Mouse (Mus musculus) MEL (cell line): ENCODE results near the gene Cep112. TPM values are rescaled to one million over a fixed set of nuclear protein-coding genes. Genes with fewer than 3 reads are reported as not detected.

Experiments
- DNase-seq: peaks from one replicate; pipeline ENCODE4 v3.0.0; 2011; ENCODE audit warnings: low read depth, low spot score
- H3K27ac ChIP-seq: 2 replicates; pipeline ENCODE4 v1.5.1; 2012; ENCODE audit warnings: low read depth, mild to moderate bottlenecking, control low read depth, low read length, moderate library complexity; ENCODE audit not compliant: control insufficient read depth
- H3K27me3 ChIP-seq, 2 experiments: fragments of 150-350 bp in 1 of 2; sonication (generic) in 1 of 2; 2 replicates each; pipeline ENCODE4 v1.6.1; 2012; ENCODE audit warnings: low read length in 2 of 2, mild to moderate bottlenecking in 2 of 2, improper control_type of control experiment in 1 of 2, moderate library complexity in 1 of 2; ENCODE audit not compliant: insufficient read depth in 2 of 2, control insufficient read depth in 1 of 2
- H3K36me3 ChIP-seq, 2 experiments: 2 replicates each; pipeline ENCODE4 v1.6.1; 2012 to 2014; ENCODE audit warnings: low read length in 2 of 2, improper control_type of control experiment in 1 of 2, inconsistent platforms in 1 of 2, mild to moderate bottlenecking in 1 of 2; ENCODE audit not compliant: insufficient read depth in 2 of 2, control insufficient read depth in 1 of 2
- H3K4me1 ChIP-seq, 2 experiments: fragments of 150-350 bp in 1 of 2; sonication (generic) in 1 of 2; 2 replicates each; pipeline ENCODE4 v1.6.1; 2012; ENCODE audit warnings: low read length in 2 of 2, improper control_type of control experiment in 1 of 2, mild to moderate bottlenecking in 1 of 2; ENCODE audit not compliant: insufficient read depth in 2 of 2, control insufficient read depth in 1 of 2
- H3K4me3 ChIP-seq, 2 experiments: fragments of 150-350 bp in 1 of 2; sonication (generic) in 1 of 2; 2 replicates each; pipeline ENCODE4 v1.5.1; 2012; ENCODE audit warnings: low read depth in 2 of 2, low read length in 2 of 2, mild to moderate bottlenecking in 2 of 2, moderate library complexity in 2 of 2, control low read depth in 1 of 2, improper control_type of control experiment in 1 of 2; ENCODE audit not compliant: control insufficient read depth in 1 of 2, insufficient read depth in 1 of 2
- H3K79me2 ChIP-seq: 2 replicates; pipeline ENCODE4 v1.6.1; 2012; ENCODE audit warnings: mild to moderate bottlenecking, low read length, moderate library complexity; ENCODE audit not compliant: control insufficient read depth, poor library complexity, insufficient read depth
- H3K9ac ChIP-seq: 2 replicates; pipeline ENCODE4 v1.6.1; 2012; ENCODE audit warnings: low read depth, mild to moderate bottlenecking, control low read depth, low read length, moderate library complexity; ENCODE audit not compliant: control insufficient read depth, poor library complexity, severe bottlenecking
- H3K9me3 ChIP-seq: fragments of 150-350 bp; sonication (generic); replicated peaks from 2 replicates; pipeline ENCODE4 v1.6.1; 2012; ENCODE audit warnings: mild to moderate bottlenecking, low read length, improper control_type of control experiment, moderate library complexity; ENCODE audit not compliant: insufficient read depth
- CHD2 ChIP-seq: IDR thresholded peaks from 2 replicates; pipeline ENCODE4 v1.6.1; 2011; ENCODE audit warnings: low read length, improper control_type of control experiment
- CTCF ChIP-seq, 3 experiments: IDR thresholded peaks in 2 of 3; conservative IDR thresholded peaks in 1 of 3; 2 replicates each; pipeline ENCODE4 v1.5.1; 2011 to 2012; ENCODE audit warnings: low read length in 3 of 3, low read depth in 2 of 3, mild to moderate bottlenecking in 2 of 3, improper control_type of control experiment in 1 of 3, inconsistent platforms in 1 of 3, mixed read lengths in 1 of 3, moderate library complexity in 1 of 3; ENCODE audit not compliant: control insufficient read depth in 1 of 3, insufficient read depth in 1 of 3, poor library complexity in 1 of 3, severe bottlenecking in 1 of 3
- ELF1 ChIP-seq: IDR thresholded peaks from 2 replicates; pipeline ENCODE4 v1.6.1; 2014; ENCODE audit warnings: low read depth, mild to moderate bottlenecking, inconsistent platforms, low read length, improper control_type of control experiment, moderate library complexity
- EP300 ChIP-seq, 2 experiments: IDR thresholded peaks; 2 replicates each; pipeline ENCODE4 v1.6.1; 2011; ENCODE audit warnings: improper control_type of control experiment in 2 of 2, low read length in 2 of 2, low read depth in 1 of 2, mild to moderate bottlenecking in 1 of 2
- ETS1 ChIP-seq: IDR thresholded peaks from 2 replicates; pipeline ENCODE4 v1.6.1; 2012; ENCODE audit warnings: low read depth, mild to moderate bottlenecking, inconsistent platforms, low read length, improper control_type of control experiment, moderate library complexity
- JUND ChIP-seq: IDR thresholded peaks from 2 replicates; pipeline ENCODE4 v1.6.1; 2011; ENCODE audit warnings: low read depth, mild to moderate bottlenecking, improper control_type of control experiment, low read length
- MAX ChIP-seq: IDR thresholded peaks from 2 replicates; pipeline ENCODE4 v1.6.1; 2011; ENCODE audit warnings: low read length, improper control_type of control experiment
- MAZ ChIP-seq: IDR thresholded peaks from 2 replicates; pipeline ENCODE4 v1.6.1; 2012; ENCODE audit warnings: low read depth, mild to moderate bottlenecking, inconsistent platforms, low read length, improper control_type of control experiment
- MEF2A ChIP-seq: IDR thresholded peaks from 2 replicates; pipeline ENCODE4 v1.6.1; 2014; ENCODE audit warnings: low read depth, mild to moderate bottlenecking, inconsistent platforms, low read length, improper control_type of control experiment; ENCODE audit not compliant: poor library complexity, insufficient replicate concordance, severe bottlenecking; ENCODE audit errors: extremely low read depth
- MXI1 ChIP-seq: IDR thresholded peaks from 2 replicates; pipeline ENCODE4 v1.6.1; 2011; ENCODE audit warnings: mild to moderate bottlenecking, low read depth, low read length, improper control_type of control experiment
- NELFE ChIP-seq: IDR thresholded peaks from 2 replicates; pipeline ENCODE4 v1.6.1; 2011; ENCODE audit warnings: low read depth, low read length, improper control_type of control experiment
- POLR2A ChIP-seq, 2 experiments: IDR thresholded peaks; 2 replicates each; pipeline ENCODE4 v1.6.1; 2011 to 2012; ENCODE audit warnings: low read length in 2 of 2, mild to moderate bottlenecking in 2 of 2, control low read depth in 1 of 2, improper control_type of control experiment in 1 of 2, low read depth in 1 of 2, moderate library complexity in 1 of 2; ENCODE audit not compliant: control insufficient read depth in 1 of 2, insufficient read depth in 1 of 2, poor library complexity in 1 of 2
- RAD21 ChIP-seq: IDR thresholded peaks from 2 replicates; pipeline ENCODE4 v1.6.1; 2011; ENCODE audit warnings: mild to moderate bottlenecking, low read depth, low read length, improper control_type of control experiment
- SMC3 ChIP-seq: IDR thresholded peaks from 2 replicates; pipeline ENCODE4 v1.6.1; 2011; ENCODE audit warnings: low read depth, low read length, improper control_type of control experiment
- TAL1 ChIP-seq: IDR thresholded peaks from 2 replicates; pipeline ENCODE4 v1.6.1; 2012; ENCODE audit warnings: mild to moderate bottlenecking, inconsistent platforms, low read length, moderate library complexity, mixed read lengths
- ZC3H11A ChIP-seq: IDR thresholded peaks from 2 replicates; pipeline ENCODE4 v1.6.1; 2012; ENCODE audit warnings: low read depth, mild to moderate bottlenecking, inconsistent platforms, low read length, improper control_type of control experiment
- ZKSCAN1 ChIP-seq: IDR thresholded peaks from 2 replicates; pipeline ENCODE4 v1.6.1; 2012; ENCODE audit warnings: low read depth, mild to moderate bottlenecking, inconsistent platforms, low read length, improper control_type of control experiment, moderate library complexity
- polyA plus RNA-seq, 2 experiments: library from polyadenylated mRNA; stranded (reverse) in 1 of 2; unstranded in 1 of 2; fragments of >175 nt in 1 of 2; fragments of >200 nt in 1 of 2; gene quantifications; 2 replicates each; pipeline versions ENCODE4 v1.2.1 to v1.2.4; 2012; ENCODE audit warnings: low replicate concordance in 2 of 2, low read depth in 1 of 2; ENCODE audit not compliant: insufficient read length in 2 of 2, insufficient read depth in 1 of 2, missing spikeins in 1 of 2
- total RNA-seq: library from RNA; depleted of rRNA; stranded (reverse); fragments of 300-350 nt; gene quantifications from 2 replicates; pipeline ENCODE4 v1.2.3, GENCODE M21; 2012

Gene Cep112
- total and polyA plus RNA-seq, 3 experiments = 1.3 TPM; not detected in 2

GRCm38 (mm10) chr11:108443893-108444563 lies 19.0 kb downstream of the Cep112 start:
- Histone ChIP-seq H3K27ac (no peak overlapping the region), H3K9me3 (no peaks in the 10 kb centered on the region), H3K4me1 (no peaks in the 10 kb centered on the region), H3K9ac (no peak overlapping the region), H3K4me3 (no peak overlapping the region), H3K27me3 (no peaks in the 10 kb centered on the region), H3K36me3 (no peaks in the 10 kb centered on the region), H3K79me2 (no peaks in the 10 kb centered on the region)
- TF ChIP-seq CHD2 (no peak), MAZ (no peak), MEF2A (no peak), ETS1 (no peak), SMC3 (no peak), EP300 (IDR thresholded peaks at IDR 0.05; ENCODE audit: low read depth in 1 of 2, low read length in 2 of 2) (no peak), MXI1 (no peak), ELF1 (no peak), POLR2A (IDR thresholded peaks at IDR 0.05; ENCODE audit: control insufficient read depth in 1 of 2, insufficient read depth in 1 of 2, low read depth in 1 of 2, low read length in 2 of 2, poor library complexity in 1 of 2) (no peak), NELFE (no peak), MAX (no peak), ZC3H11A (no peak), JUND (no peak), CTCF (IDR thresholded peaks at IDR 0.05 in 2 of 3, conservative IDR thresholded peaks at IDR 0.05 in 1 of 3; ENCODE audit: control insufficient read depth in 1 of 3, insufficient read depth in 1 of 3, low read depth in 2 of 3, low read length in 3 of 3, poor library complexity in 1 of 3, severe bottlenecking in 1 of 3) (no peak), ZKSCAN1 (no peak)
- DNase-seq = no peak

- H3K9ac ChIP-seq = no peak overlapping the region
- no peak overlapping the region for H3K4me3 ChIP-seq
- H3K9me3 ChIP-seq = no peaks in the 10 kb centered on the region
- H3K27me3 ChIP-seq = no peaks in the 10 kb centered on the region
- H3K4me1 ChIP-seq = no peaks in the 10 kb centered on the region
- no peak overlapping the region for H3K27ac ChIP-seq
- TF ChIP-seq CTCF (IDR thresholded peaks at IDR 0.05 in 2 of 3, conservative IDR thresholded peaks at IDR 0.05 in 1 of 3; ENCODE audit: control insufficient read depth in 1 of 3, insufficient read depth in 1 of 3, low read depth in 2 of 3, low read length in 3 of 3, poor library complexity in 1 of 3, severe bottlenecking in 1 of 3) (peak; percentile 51 to 87 (median 75)), SMC3 (peak; percentile 64), RAD21 (peak; percentile 56), TAL1 (no peak), ZC3H11A (0 out of 2 replicates have a peak, but pooled peaks have one; percentile 5), MEF2A (no peak)
- H3K36me3 ChIP-seq = no peaks in the 10 kb centered on the region
- DNase-seq = peak; percentile 64
- H3K79me2 ChIP-seq = no peaks in the 10 kb centered on the region
These were observed 22.2 kb downstream of the Cep112 start for GRCm38 (mm10) chr11:108447148-108447547.
